Mouse (Mus musculus) liver, embryonic 16.5 days (tissue): ENCODE measurements around the gene D10Jhu81e. TPM values are rescaled to one million over a fixed set of nuclear protein-coding genes. Genes with fewer than 3 reads are reported as not detected.
"Not testable (repeated sequence)": the region's sequence is repeated elsewhere in the genome, so short reads cannot be mapped to it uniquely, and the experiment has no call there.

Source experiments
- ATAC-seq: fragments of 200-750 bp; cut with Nextera tagmentation; 2 replicates; pipeline ENCODE4 v1.8.0; 2017; ENCODE audit warnings: low read depth, mild to moderate bottlenecking, moderate number of reproducible peaks, moderate library complexity
- H3K27ac ChIP-seq: fragments of 300-500 bp; sonication (generic); 2 replicates; pipeline ENCODE4 v1.5.1; 2014; ENCODE audit warnings: mild to moderate bottlenecking, low read length
- H3K27me3 ChIP-seq: fragments of 300-500 bp; sonication (generic); 2 replicates; pipeline ENCODE4 v1.6.1; 2014; ENCODE audit warnings: low read depth, low read length, mixed read lengths; ENCODE audit not compliant: control insufficient read depth, insufficient read depth
- H3K36me3 ChIP-seq: fragments of 300-500 bp; sonication (generic); 2 replicates; pipeline ENCODE4 v1.6.1; 2014; ENCODE audit warnings: mild to moderate bottlenecking; ENCODE audit not compliant: control insufficient read depth, insufficient read depth
- H3K4me1 ChIP-seq: fragments of 300-500 bp; sonication (generic); 2 replicates; pipeline ENCODE4 v1.6.1; 2014; ENCODE audit warnings: low read depth, low read length, mixed read lengths; ENCODE audit not compliant: control insufficient read depth
- H3K4me2 ChIP-seq: fragments of 300-500 bp; sonication (generic); 2 replicates; pipeline ENCODE4 v1.6.1; 2014; ENCODE audit warnings: low read depth, low read length, mixed read lengths
- H3K4me3 ChIP-seq: fragments of 300-500 bp; sonication (generic); 2 replicates; pipeline ENCODE4 v1.5.1; 2014; ENCODE audit warnings: low read depth, mild to moderate bottlenecking, low read length
- H3K9ac ChIP-seq: fragments of 300-500 bp; sonication (generic); 2 replicates; pipeline ENCODE4 v1.6.1; 2014; ENCODE audit warnings: low read depth, low read length
- H3K9me3 ChIP-seq: fragments of 300-500 bp; sonication (generic); replicated peaks from 2 replicates; pipeline ENCODE4 v1.6.1; 2016; ENCODE audit warnings: low read length; ENCODE audit not compliant: control insufficient read depth
- WGBS: fragments of 180-500 bp; shearing (Covaris S2); extraction: QIAGEN DNeasy Blood & Tissue Kit; methylation state at CpG from one replicate; pipeline ENCODE4 v1.1.7; 2014; ENCODE audit not compliant: insufficient replicate concordance; 5-methylcytosine and 5-hydroxymethylcytosine counted together
- polyA plus RNA-seq: library from polyadenylated mRNA; unstranded; fragments of >200 nt; fragmentation: Nextera tagmentation; extraction: Ambion mirVana; gene quantifications from 2 replicates; pipeline ENCODE4 v1.2.1, GENCODE M21; 2015

D10Jhu81e gene
- polyA plus RNA-seq: 21.0 and 21.7 TPM in 2 replicates

- peak; percentile 97 for ATAC-seq
- Histone ChIP-seq H3K36me3 (peaks cover 23% of the 10 kb centered on the region), H3K4me1 (peaks cover 20% of the 10 kb centered on the region), H3K27me3 (no peaks in the 10 kb centered on the region), H3K4me2 (peak within 1 kb of the TSS; percentile 98), H3K9me3 (no peaks in the 10 kb centered on the region), H3K9ac (peak within 1 kb of the TSS; percentile 89), H3K4me3 (peak within 1 kb of the TSS; percentile 84), H3K27ac (peak within 1 kb of the TSS; percentile 74)
- 1% methylated on average over 49 of the region's 50 CpGs for WGBS
These were observed at the start of gene D10Jhu81e for GRCm38 (mm10) chr10:78169281-78170042. D10Jhu81e (minus strand) TSS chr10:78169782.

GRCm38 (mm10) chr10:78218576-78218975 lies 49.0 kb upstream of the D10Jhu81e start:
- peaks cover 61% of the 10 kb centered on the region for H3K36me3 ChIP-seq
- WGBS: 85% methylated on average over 6 of the region's 6 CpGs

GRCm38 (mm10) chr10:78216376-78217083 lies 46.9 kb upstream of the D10Jhu81e start:
- Histone ChIP-seq H3K27me3 (no peaks in the 10 kb centered on the region), H3K4me2 (peak overlapping the region; percentile 50), H3K9ac (peak overlapping the region; percentile 52), H3K36me3 (peaks cover 71% of the 10 kb centered on the region), H3K4me1 (peaks cover 47% of the 10 kb centered on the region), H3K27ac (peak overlapping the region; percentile 86), H3K9me3 (no peaks in the 10 kb centered on the region), H3K4me3 (0 out of 2 replicates have a peak overlapping the region, but pooled peaks have one; percentile 19)
- 42% methylated on average over 6 of the region's 6 CpGs for WGBS
- peak; percentile 100 for ATAC-seq

More at GRCm38 (mm10) chr10:78218576-78218975, 49.0 kb upstream of the D10Jhu81e start:
- no peak overlapping the region for H3K4me2 ChIP-seq
- no peaks in the 10 kb centered on the region for H3K27me3 ChIP-seq
- no peaks in the 10 kb centered on the region for H3K9me3 ChIP-seq
- peak overlapping the region; percentile 86 for H3K27ac ChIP-seq
- H3K9ac ChIP-seq: no peak overlapping the region
- H3K4me1 ChIP-seq: peaks cover 47% of the 10 kb centered on the region
- no peak for ATAC-seq
- H3K4me3 ChIP-seq: no peak overlapping the region

- no peaks in the 10 kb centered on the region for H3K27me3 ChIP-seq
- H3K27ac ChIP-seq: peak overlapping the region; percentile 14; the same call in 1 of the 2 replicates
- H3K4me3 ChIP-seq: no peak overlapping the region
- no peak overlapping the region for H3K4me2 ChIP-seq
- H3K9me3 ChIP-seq: no peaks in the 10 kb centered on the region
- no peak for ATAC-seq
- peaks cover 75% of the 10 kb centered on the region for H3K36me3 ChIP-seq
- no peak overlapping the region for H3K9ac ChIP-seq
- peaks cover 35% of the 10 kb centered on the region for H3K4me1 ChIP-seq
- WGBS: 92% methylated on average over 9 of the region's 9 CpGs
These were observed 44.8 kb upstream of the D10Jhu81e start for GRCm38 (mm10) chr10:78214371-78214770.

- Histone ChIP-seq H3K4me3 (no peak overlapping the region), H3K27ac (no peak overlapping the region), H3K9ac (no peak overlapping the region), H3K4me1 (peaks cover 15% of the 10 kb centered on the region), H3K9me3 (no peaks in the 10 kb centered on the region), H3K27me3 (no peaks in the 10 kb centered on the region), H3K4me2 (no peak overlapping the region), H3K36me3 (peaks cover 79% of the 10 kb centered on the region)
- WGBS: 64% methylated on average over 6 of the region's 6 CpGs
- ATAC-seq: no peak
These were observed 41.7 kb upstream of the D10Jhu81e start for GRCm38 (mm10) chr10:78211311-78211710.

GRCm38 (mm10) chr10:78201182-78201581 lies 31.6 kb upstream of the D10Jhu81e start:
- Histone ChIP-seq H3K9me3 (no peaks in the 10 kb centered on the region), H3K36me3 (peaks cover 62% of the 10 kb centered on the region), H3K9ac (peak overlapping the region; percentile 6; the same call in 1 of the 2 replicates), H3K4me2 (no peak overlapping the region), H3K4me3 (no peak overlapping the region), H3K4me1 (peaks cover 14% of the 10 kb centered on the region), H3K27ac (peak overlapping the region; percentile 68), H3K27me3 (no peaks in the 10 kb centered on the region)
- peak; percentile 71 for ATAC-seq
- 40% methylated on average over 4 of the region's 4 CpGs for WGBS

GRCm38 (mm10) chr10:78192933-78193332 lies 23.4 kb upstream of the D10Jhu81e start:
- Histone ChIP-seq H3K4me2 (no peak overlapping the region), H3K4me1 (no peaks in the 10 kb centered on the region), H3K4me3 (no peak overlapping the region), H3K27ac (no peak overlapping the region), H3K27me3 (no peaks in the 10 kb centered on the region), H3K9ac (no peak overlapping the region), H3K36me3 (peaks cover 73% of the 10 kb centered on the region), H3K9me3 (no peaks in the 10 kb centered on the region)
- WGBS: 85% methylated on average over 5 of the region's 5 CpGs
- ATAC-seq: no peak

- H3K27ac ChIP-seq, H3K9ac ChIP-seq, ATAC-seq, H3K9me3 ChIP-seq, H3K4me2 ChIP-seq, H3K27me3 ChIP-seq, H3K4me3 ChIP-seq: not testable (repeated sequence)
- Histone ChIP-seq H3K4me1 (peaks cover 22% of the 10 kb centered on the region), H3K36me3 (peaks cover 45% of the 10 kb centered on the region)
- WGBS: 86% methylated on average over 4 of the region's 4 CpGs
These were observed 16.5 kb upstream of the D10Jhu81e start for GRCm38 (mm10) chr10:78186076-78186475.

GRCm38 (mm10) chr10:78185381-78185725 lies 15.8 kb upstream of the D10Jhu81e start:
- peak overlapping the region; percentile 86 for H3K27ac ChIP-seq
- peak overlapping the region; percentile 79 for H3K4me3 ChIP-seq
- H3K36me3 ChIP-seq: peaks cover 46% of the 10 kb centered on the region
- H3K27me3 ChIP-seq: no peaks in the 10 kb centered on the region
- peak overlapping the region; percentile 59 for H3K9ac ChIP-seq
- ATAC-seq: peak; percentile 28
- H3K4me1 ChIP-seq: peaks cover 22% of the 10 kb centered on the region
- H3K9me3 ChIP-seq: no peaks in the 10 kb centered on the region
- peak overlapping the region; percentile 92 for H3K4me2 ChIP-seq
- 13% methylated on average over 9 of the region's 9 CpGs for WGBS
